Mouse (Mus musculus) heart, adult 18-20 months (tissue): ENCODE data around the gene Cdc40. TPM values are rescaled to one million over a fixed set of nuclear protein-coding genes. Genes with fewer than 3 reads are reported as not detected.

ENCODE experiments used
- total RNA-seq, 2 experiments: library from RNA; stranded (reverse); gene quantifications; 2 replicates each; pipeline ENCODE4 v1.2.3; 2021

The Cdc40 gene
- total RNA-seq, 2 experiments from 2014 or later = 17.7 to 19.0 TPM

Other genes with a start within 250 kb of the Cdc40 start
- 1 to 10 TPM; 1.3 to 1.6 TPM for gene Mettl24, start 200.0 kb downstream of the Cdc40 start, total RNA-seq
- 1 to 10 TPM in 1 of 2 experiments, under 1 TPM in 1; 0.40 to 1.0 TPM for gene Wasf1, start 164 bp upstream of the Cdc40 start, total RNA-seq
- not detected for gene Gpr6, start 189.0 kb upstream of the Cdc40 start, total RNA-seq